Mouse (Mus musculus) layer of hippocampus, adult 8-10 months (tissue): ENCODE data around the gene H2-Eb2. TPM values are rescaled to one million over a fixed set of nuclear protein-coding genes. Genes with fewer than 3 reads are reported as not detected.

ENCODE experiments used
- DNase-seq, 2 experiments: peaks; one replicate each; pipeline ENCODE4 v3.0.0; 2022; ENCODE audit warnings: low spot score in 2 of 2
- total RNA-seq, 4 experiments: library from RNA; stranded (reverse); gene quantifications; 2 replicates each; pipeline ENCODE4 v1.2.4; 2022

The H2-Eb2 gene
- total RNA-seq, result not detected

DNA sequence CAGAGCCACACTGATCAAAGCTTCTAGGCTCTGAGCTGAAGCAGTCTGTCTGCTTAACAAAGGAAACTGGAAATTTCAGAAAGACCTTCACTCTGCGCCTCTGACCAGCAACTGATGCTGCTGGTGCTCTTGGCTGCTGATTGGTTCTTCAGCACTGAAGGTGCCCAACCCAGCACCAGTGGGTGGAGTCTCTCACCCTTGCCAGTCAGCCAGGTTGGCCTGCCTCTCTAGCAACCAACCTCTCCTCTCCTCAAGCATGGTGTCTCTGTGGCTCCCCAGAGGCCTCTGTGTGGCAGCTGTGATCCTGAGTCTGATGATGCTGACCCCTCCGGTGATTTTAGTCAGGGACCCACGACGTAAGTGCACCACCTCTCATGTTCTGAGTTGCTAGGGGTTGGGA lies at the start of gene H2-Eb2:
Gene H2-Eb2, plus strand, starts transcription at position 230 of the 400 bp plus-strand sequence.
- no peak for DNase-seq

DNA sequence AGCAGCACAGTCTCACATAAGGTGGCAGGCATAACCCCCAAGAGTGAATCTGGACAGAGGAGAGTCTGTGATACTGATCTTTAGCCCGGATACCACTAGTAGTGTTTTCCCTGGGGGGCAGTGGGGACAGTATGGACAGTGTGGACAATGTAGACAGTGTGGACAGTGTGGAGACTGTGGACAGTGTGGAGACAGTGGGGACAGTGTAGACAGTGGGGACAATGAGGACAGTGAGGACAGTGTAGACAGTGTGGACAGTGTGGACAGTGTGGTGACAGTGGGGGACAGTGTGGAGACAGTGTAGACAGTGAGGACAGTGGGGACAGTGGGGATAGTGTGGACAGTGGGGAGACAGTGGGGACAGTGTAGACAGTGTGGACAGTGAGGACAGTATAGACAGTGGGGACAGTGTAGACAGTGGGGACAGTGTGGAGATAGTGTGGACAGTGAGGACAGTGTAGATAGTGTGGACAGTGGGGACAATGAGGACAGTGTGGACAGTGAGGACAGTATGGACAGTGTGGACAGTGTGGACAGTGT lies 44.9 kb upstream of the H2-Eb2 start:
- no peak for DNase-seq

- no peak for DNase-seq
Observed at GRCm38 (mm10) chr17:34281836-34282235, 43.6 kb upstream of the H2-Eb2 start.

GRCm38 (mm10) chr17:34285371-34285770 lies 40.1 kb upstream of the H2-Eb2 start:
- no peak for DNase-seq

DNA sequence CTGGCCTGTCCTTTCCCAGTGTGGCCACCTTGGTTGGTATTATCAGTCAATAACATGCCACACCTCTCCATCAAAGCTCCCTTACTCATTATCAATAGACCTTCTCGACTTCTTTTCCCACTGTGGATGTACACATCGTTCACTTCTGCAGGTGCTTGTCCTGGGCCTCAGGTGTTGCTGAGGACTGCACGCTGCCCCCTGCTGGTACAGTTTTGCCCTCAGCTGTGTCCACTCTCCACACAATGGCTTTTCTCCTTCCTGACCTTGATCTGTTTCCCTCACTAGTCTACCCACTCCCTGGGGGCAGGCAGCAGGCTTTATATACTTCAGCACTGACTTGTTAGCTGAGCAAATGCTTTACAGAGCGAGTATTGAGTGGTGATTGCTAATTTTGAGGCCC lies 39.6 kb upstream of the H2-Eb2 start:
- DNase-seq, result no peak

DNA sequence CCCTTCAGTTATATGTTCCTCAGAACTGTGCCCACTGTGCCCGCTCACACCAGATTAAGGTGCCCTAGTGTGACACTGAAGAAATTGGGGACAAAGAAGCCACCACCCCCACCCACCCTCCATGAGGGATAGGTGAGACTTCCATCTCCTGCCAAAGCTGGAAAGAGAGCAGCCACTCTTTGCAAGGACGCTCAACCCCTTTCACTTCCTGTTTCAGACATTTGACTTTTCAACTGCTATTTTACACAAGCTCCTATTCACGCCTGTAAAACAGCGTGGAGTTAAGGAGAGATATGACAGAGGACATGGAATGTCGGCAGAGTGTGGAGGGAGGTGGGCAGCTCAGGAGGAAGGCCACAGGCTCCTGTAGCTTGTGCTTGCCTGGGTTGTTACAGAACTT lies 39.0 kb upstream of the H2-Eb2 start:
- DNase-seq, result no peak

- no peak for DNase-seq
Observed at GRCm38 (mm10) chr17:34286999-34287398, 38.5 kb upstream of the H2-Eb2 start.

DNA sequence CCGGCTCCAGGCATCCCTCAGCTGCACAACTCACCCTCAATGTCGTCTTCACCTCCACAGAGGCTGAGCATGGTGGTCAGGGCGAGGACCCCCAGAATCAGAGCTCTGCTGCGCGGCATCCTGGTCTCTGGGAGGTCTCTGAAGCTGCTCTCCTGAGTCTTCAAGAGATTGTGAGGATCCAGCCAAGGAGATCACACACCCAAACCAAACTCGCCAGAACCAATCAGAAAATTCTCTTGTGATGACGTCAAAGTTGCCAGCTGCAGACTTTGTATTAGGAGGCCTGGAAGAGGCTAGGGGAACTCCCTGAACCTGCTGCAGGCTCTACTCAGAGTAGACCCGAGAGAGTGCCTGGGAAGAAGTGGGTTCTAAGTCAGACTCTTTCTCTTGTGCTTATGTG lies 37.8 kb upstream of the H2-Eb2 start, which contains the start of gene H2-Aa:
Gene H2-Aa, minus strand, starts transcription at position 176 of the 400 bp plus-strand sequence.
- peak; percentile 70 to 86 for DNase-seq

- DNase-seq, result no peak
Observed at GRCm38 (mm10) chr17:34288131-34288530, 37.3 kb upstream of the H2-Eb2 start.

GRCm38 (mm10) chr17:34291609-34292008 lies 33.9 kb upstream of the H2-Eb2 start:
- peak; percentile 75 to 82 for DNase-seq

DNA sequence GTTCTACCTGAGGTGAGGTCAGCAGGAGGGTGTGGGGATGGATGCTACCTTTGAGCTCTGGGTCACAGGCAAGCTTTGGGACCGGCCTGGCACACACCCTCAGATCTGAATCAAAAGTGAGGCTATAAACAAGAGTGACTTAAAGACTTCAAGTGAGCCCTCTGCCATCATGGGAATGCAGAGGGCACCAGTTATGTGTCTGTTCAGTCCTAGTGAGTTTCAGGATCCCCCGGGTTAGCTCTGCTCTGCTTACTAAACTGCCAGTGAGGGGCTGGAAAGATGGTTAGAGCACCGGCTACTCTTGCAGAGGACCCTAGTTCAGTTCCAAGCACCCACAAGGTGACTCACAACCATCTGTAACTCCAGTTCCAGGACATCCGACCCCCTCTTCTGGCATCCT lies 32.9 kb upstream of the H2-Eb2 start:
- DNase-seq, result no peak

DNA sequence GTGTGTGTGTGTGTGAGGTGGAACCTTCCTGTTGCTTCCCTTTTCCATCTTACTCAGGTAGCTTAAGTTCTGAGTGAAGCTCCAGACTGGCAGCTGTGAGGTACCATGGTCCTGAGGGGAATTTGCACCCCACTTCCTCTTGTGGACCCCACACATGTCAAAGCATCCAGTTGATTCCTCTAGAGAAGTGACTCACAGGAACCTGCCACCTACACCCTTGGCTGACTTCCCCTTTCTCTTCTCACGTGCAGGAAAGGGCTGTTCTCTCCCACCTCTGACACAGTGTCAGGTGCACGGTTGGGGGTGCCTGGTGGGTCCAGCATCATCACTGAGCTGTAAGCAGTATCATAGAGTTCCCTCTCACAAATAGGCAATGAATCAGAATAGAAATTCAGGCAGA lies 31.9 kb upstream of the H2-Eb2 start:
- no peak for DNase-seq

DNA sequence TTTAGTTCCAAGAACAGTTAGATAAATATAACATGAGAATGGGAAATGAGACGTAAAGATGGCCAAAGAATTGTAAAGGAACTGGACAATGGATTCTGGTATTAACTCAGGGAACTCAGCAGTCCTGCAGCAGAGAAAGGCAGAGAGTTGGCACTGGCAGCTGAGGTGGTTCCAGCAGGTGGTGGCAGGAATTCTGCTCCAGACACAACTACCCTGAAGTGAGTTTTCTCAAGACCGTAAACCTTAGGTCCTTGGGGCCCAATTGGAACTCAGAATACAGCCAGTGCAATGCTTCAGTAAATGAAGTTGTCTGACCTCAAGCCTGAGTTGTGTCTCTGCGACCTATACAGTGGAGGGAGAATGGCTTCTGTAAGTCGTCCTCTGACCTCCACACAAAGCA lies 31.2 kb upstream of the H2-Eb2 start:
- no peak for DNase-seq

DNA sequence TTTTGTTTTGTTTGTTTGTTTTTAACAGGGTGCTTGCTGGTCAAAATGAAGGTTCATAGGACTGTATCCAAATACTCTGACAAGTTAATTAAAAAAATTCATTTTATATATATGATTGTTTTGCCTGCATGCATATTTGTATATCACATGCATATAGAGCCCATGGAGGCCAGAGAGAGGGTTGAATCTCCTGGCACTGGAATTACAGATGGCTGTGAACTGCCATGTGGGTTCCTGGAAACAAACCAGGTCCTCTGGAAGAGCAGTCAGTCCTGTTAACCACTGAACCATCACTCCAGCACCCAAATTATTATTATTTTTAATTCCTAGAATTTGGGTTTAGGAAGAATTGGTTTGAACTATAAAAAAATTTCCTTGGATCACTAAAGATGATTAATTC lies 30.2 kb upstream of the H2-Eb2 start:
- no peak for DNase-seq

GRCm38 (mm10) chr17:34295891-34296794 lies 29.3 kb upstream of the H2-Eb2 start:
- DNase-seq, result no peak

- DNase-seq, result no peak
Observed at GRCm38 (mm10) chr17:34299356-34299755, 26.1 kb upstream of the H2-Eb2 start.

DNA sequence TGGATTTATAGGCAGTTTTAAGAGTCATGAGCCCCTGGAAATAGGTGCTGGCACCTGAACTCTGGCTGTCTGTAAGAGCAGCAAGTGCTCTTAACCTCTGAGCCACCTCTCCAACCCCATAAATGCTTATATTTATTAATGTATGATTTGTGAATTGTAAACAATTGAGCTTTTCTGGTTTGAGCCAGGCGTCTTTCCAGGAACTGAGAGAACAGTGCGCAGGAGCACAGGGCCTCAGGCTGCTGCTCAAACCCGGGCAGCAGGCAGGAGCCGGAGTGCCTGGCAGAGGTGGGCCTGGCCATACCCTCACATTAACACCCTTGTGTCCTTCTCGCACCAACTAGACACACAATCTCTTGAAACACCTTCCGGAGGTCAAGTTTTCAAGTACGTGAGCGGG lies 25.4 kb upstream of the H2-Eb2 start:
- no peak for DNase-seq

GRCm38 (mm10) chr17:34300691-34301566 lies 24.5 kb upstream of the H2-Eb2 start:
- no peak for DNase-seq

DNA sequence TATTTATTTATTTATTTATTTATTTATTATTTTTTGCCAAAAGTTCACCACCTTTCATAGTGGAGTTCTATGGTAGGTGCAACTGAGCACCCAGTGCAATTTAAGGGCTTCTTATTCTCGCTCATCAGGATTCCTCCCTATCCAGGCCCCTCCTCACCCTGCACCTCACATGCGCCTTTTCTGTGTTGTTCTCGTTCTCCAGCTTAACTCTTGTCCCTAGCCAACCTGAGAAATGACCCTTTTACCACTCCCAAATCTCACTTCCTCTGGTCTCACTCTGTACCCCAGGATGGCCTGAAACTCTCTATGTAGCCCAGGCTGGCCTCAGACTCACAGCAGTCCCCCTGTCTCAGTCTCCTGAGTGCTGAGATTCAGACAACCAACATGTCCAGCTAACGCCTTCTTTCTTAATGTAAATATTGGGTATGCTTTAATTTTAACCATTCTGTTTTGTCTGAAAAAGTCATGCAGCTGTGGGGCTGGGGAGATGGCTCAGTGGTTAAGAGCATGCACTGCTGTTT lies 23.7 kb upstream of the H2-Eb2 start:
- DNase-seq, result no peak

GRCm38 (mm10) chr17:34303789-34304188 lies 21.7 kb upstream of the H2-Eb2 start:
- no peak for DNase-seq

- peak; percentile 68 to 74 for DNase-seq
Observed at GRCm38 (mm10) chr17:34304751-34305150, 20.7 kb upstream of the H2-Eb2 start.
